Mouse (Mus musculus): Measurements from ENCODE around the gene Nsfl1c.

The Nsfl1c gene

DNA sequence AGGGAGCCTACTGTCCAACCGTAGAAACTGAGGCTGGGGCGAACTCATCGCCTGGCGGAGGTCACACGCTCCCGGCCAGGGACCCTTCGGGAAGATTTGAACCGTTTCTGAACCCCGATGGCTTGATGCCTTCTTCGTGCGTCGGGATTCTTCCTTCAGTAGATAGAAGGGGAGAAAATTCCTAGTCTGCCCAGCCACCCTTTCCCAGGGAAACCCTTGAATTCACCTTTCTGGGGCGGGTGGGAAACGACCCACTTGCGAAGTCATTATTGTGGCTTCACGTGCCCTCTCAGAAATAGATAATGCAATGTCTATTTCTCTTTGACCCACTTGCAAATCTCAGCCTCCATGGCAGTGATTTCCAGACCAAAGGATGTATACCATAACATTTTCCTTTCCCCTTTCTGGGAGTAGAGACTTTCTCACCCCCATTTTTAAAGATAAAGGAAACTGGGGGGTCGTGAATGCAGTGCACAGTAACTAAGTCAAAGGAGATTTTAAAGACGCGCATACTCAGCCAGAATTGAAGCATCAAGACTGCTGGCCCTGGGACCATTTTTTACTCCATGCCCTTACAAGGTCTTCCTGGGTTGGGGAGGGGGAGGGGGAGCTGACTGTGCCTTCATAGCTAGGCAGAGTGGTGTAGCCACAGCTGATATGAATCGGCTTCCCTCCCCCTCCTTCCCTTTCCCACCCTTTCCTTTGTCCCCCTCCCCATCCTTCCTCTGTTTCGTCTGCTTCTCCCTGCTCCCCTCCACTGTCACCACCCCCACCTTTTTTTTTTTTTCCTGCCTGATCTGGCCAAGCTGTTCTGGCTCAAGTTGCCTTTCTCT is 49.3 kb downstream of the Nsfl1c start:
- no peak for DNase-seq (ENCODE audit: low read depth, low spot score)

DNA sequence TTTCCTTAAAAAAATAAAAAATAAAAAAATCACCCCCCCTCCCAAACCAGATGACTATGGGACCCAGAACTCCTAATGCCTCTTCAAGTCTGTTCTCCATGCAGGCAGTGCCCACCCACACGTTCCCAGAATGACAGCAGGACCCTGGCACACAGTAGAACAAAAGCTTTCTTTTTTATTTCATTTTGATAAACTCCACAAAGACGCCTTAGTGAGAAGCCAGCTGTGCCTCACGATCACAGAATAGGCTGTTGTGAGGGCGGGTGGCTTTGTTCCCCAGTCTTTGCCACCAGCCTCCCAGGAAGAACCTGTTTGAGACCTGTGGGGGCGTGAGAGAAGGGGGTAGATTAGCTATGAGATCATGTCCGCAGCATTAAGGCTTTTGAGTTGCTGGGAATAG is 50.7 kb downstream of the Nsfl1c start:
- DNase-seq (ENCODE audit: low read depth, low spot score) = no peak

DNA sequence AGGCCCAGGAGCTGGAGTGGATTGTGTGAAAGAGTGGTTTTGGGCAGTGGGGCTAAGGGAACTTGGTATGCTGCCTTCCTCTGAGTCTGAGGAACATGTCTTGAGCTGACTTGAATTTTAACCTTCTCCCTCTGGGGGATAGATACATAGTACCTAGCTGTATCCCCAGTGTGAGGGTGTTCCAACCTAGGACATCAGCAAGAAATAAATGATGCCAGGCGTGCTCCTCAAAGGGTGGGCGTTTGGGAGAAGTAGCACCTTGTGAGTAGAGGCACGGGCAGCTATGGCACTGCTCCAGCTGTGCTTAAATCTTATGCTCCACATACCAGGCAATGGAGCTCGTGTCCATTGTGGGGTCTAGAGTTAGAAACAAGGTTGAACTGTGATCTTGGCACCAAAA is 52.6 kb downstream of the Nsfl1c start:
- no peak for DNase-seq (ENCODE audit: low read depth, low spot score)

DNA sequence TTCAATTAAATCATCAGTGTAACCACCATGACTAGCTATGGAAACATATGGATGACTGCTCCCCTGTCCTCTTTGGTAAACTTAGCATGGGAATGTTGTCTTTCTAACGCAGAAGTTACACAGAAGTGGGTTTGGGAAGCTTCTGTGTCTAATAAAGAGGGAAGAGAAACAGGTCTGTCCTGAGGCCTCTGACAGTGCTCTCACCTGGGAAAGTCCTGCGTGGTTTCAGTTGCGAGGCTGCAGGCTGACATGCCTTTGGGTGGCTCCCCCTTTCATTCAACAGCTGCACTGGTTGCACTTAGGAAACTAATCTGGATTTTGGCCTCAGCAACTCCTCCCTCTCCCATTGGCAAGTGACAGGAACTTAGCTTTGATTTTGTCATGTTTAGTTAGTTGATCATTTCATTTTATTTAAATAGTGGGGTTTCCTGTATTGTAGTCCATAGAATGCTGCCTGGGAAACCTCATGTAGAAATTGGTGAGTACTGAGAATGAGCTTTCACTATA is 55.7 kb downstream of the Nsfl1c start:
- no peak for DNase-seq (ENCODE audit: low read depth, low spot score)

All from c-Kit-negative CD71-positive TER-119-positive erythroid progenitor cells, embryonic 14.5 days (primary cell).